Mouse (Mus musculus) gastrocnemius, postnatal 10 days (tissue): ENCODE results near the gene Dusp11. TPM values are rescaled to one million over a fixed set of nuclear protein-coding genes. Genes with fewer than 3 reads are reported as not detected.
A peak's percentile ranks its signal among the peaks of the same experiment; 100 is the strongest.
"Not testable (repeated sequence)": the region's sequence is repeated elsewhere in the genome, so short reads cannot be mapped to it uniquely, and the experiment has no call there.

Experiments
- DNase-seq: peaks from one replicate; pipeline ENCODE4 v3.0.0; 2021; ENCODE audit warnings: mixed read lengths
- long read RNA-seq, 2 experiments: library from polyadenylated mRNA; stranded (forward); transcript quantifications; one replicate each; pipeline ENCODE4 v2.0.0; 2021
- total RNA-seq, 2 experiments: library from RNA; stranded (reverse); gene quantifications; 2 replicates each; pipeline ENCODE4 v1.2.3; 2021

Gene Dusp11
- 10 to 100 TPM; 49.0 to 63.7 TPM for total RNA-seq
- long read RNA-seq, experiment 1, full-length matches to known transcripts, result 20 of 26 reads
- long read RNA-seq, experiment 1, partial matches to known transcripts, result 1 of 26 reads
- long read RNA-seq, experiment 1, other reads (novel, unspliced or antisense), result 5 of 26 reads
- long read RNA-seq, experiment 2, full-length matches to known transcripts, result 19 of 29 reads
- long read RNA-seq, experiment 2, partial matches to known transcripts, result 1 of 29 reads
- long read RNA-seq, experiment 2, other reads (novel, unspliced or antisense), result 9 of 29 reads

DNA sequence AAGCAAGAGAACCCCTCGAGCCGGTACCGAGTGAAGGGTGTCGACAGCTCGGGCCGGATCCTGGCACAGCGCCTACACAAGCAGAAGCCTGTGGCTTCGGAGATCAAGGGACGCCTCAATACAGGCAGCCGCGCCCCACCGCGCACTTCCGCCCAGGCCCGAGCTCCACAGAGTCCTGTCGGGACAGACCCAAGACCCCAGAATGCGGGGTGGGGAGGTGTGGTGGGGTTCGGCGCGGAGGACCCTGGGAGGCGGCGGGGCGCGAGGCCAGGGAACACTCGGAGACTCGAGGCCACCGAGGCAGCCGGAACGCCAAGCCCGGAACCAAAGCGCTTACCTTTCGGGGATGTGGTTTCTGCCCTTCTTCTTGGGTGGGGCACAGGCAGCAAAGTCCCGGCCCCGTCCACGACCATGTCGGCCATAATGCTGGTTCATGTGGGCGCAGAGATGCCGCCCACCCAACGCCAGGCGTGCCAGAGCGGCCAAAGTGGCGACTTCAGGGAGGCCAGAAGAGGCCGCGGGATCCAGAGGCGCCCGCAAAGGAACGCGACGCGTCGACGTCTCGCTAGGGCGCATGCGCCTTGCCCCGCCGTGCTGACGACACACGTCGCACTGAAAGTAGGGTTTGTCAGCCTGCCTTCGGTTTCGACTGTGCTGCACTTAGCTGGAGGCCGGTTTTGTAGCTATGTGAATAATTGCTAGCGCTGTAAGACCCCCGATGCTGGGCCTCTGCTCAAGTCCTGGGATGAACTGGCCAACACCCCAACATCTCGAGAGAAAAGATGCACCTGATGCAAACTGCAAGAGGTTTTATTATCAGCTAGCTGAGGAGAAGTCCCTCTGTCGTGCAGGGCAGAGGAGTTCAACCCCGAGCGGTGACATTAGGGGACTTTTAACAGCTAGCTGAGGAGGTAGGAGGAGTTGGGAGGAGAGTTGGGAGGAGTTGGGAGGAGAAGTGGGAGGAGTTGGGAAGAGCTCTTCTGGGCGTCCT, at the start of gene Dusp11:
Gene Dusp11, minus strand, starts transcription at position 567 of the 991 bp plus-strand sequence.
- DNase-seq, result peak; percentile 96

- peak; percentile 28 for DNase-seq
Observed at GRCm38 (mm10) chr6:86009980-86010379, 48.5 kb upstream of the Dusp11 start.

- peak; percentile 74 for DNase-seq
Observed at GRCm38 (mm10) chr6:86004271-86005148, 43.0 kb upstream of the Dusp11 start.

DNA sequence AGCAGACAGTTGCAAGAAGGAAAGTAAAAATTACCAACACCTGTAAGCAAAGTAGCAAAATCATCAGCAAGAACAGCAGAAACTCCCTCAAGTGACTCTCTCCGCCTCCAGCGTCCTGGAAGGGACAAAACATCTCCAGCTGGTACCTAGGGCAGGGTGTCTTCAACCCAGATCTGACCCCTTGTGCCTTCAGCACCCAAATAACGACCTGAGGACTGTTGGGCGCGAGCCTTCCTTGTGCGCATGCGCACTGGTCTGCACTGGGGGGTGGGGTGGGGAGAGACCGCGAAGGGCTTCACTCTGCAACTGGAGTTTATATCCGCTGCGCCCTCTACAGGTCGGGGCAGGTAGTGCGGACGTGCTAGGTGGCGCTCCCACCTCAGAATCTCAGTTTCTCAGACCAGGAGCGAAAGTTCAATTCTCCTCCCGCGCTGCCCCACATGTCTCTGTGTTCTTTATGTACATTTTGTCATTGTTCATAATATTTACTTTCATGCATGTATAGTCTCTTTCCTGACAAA, 42.0 kb upstream of the Dusp11 start:
- no peak for DNase-seq

DNA sequence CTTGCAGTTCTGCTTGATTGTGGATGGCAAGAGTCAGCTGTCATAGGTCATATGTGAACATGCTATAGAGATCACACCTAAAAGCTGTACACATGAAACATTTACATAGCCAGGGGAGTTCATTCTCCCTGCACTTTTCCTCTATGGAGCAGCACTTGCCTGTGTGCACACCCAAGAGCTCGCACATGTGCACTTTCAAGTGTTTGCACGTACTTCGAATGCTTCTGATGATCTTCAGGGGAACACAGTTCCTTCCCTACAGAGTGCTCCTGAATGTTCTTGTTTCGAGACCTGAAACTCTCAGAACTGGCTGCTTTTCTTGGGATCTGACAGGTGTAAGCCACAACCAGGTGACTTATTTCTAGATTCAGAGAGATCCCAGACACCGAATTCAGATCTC, 29.3 kb upstream of the Dusp11 start:
- DNase-seq, result not testable (repeated sequence)

DNA sequence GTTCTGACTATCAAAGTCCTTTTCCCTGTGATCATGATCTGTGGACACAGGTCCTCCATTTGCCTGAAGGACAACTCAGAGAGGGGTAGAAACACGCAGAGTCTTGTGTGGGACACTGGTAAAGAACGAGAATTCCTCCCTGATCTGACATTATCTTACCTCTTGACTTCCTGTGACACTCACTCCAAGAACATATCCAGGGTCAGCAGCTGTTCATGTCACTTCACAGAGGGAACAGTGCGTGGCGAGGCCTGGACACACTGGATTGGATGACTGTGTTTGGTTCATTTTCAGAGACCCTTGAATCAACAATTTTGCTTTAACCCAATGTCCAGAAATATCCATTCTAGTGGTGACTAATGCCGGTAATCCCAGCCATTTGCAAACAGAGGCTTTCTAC, 28.1 kb upstream of the Dusp11 start:
- DNase-seq, result not testable (repeated sequence)

GRCm38 (mm10) chr6:85984351-85984750, 22.9 kb upstream of the Dusp11 start:
- DNase-seq, result no peak

- not testable (repeated sequence) for DNase-seq
Observed at GRCm38 (mm10) chr6:85978736-85979135, 17.3 kb upstream of the Dusp11 start.

GRCm38 (mm10) chr6:85976242-85976641, 14.8 kb upstream of the Dusp11 start:
- no peak for DNase-seq

GRCm38 (mm10) chr6:85975761-85976160, 14.3 kb upstream of the Dusp11 start:
- no peak for DNase-seq

DNA sequence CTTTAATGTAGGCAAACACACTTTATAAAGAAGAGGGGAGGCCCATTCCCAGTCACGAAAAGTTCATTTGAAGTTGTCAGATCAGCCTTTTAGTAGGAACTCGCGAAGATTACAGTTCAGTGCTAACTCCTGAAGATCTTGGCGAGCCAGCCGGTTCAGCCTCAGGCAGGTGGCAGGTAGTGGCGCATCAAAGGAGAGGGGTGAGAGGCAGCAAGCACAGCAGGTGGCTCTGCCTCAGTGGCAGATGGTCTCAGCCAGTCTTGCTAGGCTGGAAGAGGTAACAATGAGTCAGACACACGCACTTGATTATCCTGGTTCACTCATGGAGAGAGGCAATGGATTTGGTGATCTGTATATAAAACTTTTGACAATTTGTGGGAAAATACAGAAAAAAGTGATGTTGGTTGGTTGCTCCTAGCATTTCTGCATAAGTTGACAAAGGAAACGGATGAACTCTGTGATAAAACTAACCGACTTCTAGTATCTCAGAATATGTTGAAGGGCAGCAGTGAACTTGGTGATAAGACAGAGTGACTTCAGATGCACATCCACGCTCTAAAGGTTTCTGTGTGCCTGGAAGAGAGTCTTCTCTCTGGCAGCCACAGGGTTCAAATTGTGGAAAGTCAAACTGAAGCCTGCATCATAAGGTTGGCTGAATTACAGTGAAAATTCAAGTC, 13.6 kb upstream of the Dusp11 start:
- DNase-seq, result no peak

DNA sequence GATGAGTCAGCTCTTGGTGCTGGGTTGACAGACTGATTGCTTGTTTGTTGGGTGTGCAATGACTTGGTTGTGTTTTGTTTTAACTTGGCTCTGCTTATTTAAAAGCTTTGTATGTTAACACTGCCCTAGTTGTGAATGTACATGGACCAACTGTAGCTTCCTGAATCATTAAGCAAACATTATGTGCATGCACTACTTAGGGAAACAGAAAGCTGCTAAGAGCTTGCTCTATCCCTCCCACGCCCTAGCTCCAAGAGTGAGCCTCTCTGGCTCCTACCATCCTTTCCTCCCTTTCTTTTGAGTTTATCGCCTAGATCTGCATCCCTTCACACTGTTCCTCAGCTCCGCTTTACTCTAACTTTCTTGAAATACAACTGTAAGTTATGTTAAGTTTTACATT, 11.9 kb upstream of the Dusp11 start:
- DNase-seq, result no peak

GRCm38 (mm10) chr6:85972699-85973098, 11.2 kb upstream of the Dusp11 start:
- DNase-seq, result no peak

- no peak for DNase-seq
Observed at GRCm38 (mm10) chr6:85969889-85970288, 8.4 kb upstream of the Dusp11 start.

GRCm38 (mm10) chr6:85966686-85967085, 5.2 kb upstream of the Dusp11 start:
- no peak for DNase-seq

DNA sequence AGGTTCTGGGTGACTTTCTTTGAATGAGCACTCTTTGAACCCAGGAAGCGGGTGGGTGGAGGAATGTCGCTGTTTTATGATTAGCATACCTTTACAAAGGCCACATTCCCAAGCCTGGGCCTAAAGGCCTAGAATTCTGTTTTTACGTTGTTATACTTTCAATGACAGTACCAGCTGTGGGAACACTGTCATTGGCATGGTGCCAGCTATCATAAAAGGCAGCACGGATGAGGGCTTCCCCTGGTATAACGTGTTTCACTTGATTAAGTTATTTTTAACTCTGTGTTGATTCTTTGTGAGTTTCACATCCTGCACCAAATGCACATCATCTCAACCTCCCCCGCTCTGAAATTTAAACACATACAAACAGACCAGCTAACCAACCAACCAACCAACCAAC, 4.6 kb upstream of the Dusp11 start:
- DNase-seq, result peak; percentile 18

DNA sequence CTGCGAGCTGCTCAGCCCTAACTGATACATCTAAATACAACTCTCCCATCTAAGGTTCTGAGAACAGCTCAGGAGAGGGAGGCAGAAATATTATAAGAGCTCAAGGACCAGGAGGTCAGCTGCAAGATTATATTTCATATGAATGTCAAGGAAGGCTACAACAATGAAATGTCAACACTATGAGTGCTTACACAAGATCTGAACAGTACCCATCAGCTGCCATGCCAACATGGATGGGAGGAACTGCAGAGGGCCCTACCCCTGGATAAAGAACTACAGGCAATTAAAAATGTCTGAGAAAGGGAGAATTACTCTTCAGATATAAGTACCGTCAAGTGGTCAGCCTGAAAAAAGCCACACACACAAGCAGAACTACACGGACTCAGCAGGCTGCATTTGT, 3.9 kb downstream of the Dusp11 start:
- no peak for DNase-seq

DNA sequence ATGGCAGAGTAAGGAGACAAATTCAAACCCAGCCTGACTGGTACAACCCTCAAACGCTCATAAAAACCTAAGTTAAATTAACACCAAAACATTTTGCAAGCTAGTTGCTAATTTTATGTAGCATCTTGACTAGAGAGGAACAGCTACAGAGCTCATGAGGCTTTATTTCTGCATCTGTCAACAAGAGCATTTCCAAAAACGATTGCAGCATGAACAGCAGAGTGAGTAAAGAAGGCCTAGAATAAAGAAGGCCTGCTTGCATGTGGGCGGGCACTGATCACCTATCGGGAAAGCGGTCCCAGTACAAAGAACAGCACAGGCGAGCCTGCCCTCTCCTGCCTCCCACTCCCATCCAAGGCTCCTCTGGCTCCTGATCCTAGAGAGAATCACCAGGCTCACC, 12.9 kb downstream of the Dusp11 start:
- DNase-seq, result no peak

DNA sequence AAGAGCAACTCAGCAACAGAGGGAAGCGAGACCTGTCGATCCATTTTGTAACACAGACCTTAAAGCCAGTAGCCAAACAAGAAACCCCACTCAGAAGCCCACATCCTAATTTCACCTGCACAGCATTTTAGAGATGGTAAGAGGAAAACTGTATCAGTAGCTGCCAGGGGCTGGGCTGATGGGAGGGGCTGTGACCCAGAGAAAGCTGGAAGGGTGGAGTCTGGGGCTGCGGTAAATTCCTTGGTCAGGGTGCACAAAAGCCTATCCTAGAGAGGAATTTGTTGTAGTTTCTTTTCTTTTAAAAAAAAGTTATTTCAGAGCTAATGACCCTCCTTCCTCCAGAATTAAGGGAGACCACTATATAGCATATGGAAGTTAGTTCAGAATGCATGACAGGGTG, 19.0 kb downstream of the Dusp11 start:
- no peak for DNase-seq

- no peak for DNase-seq
Observed at GRCm38 (mm10) chr6:85938701-85939100, 22.8 kb downstream of the Dusp11 start.
